Comparison of ENCODE assay signal across 17 mouse cellular contexts in the genomic region with DNA sequence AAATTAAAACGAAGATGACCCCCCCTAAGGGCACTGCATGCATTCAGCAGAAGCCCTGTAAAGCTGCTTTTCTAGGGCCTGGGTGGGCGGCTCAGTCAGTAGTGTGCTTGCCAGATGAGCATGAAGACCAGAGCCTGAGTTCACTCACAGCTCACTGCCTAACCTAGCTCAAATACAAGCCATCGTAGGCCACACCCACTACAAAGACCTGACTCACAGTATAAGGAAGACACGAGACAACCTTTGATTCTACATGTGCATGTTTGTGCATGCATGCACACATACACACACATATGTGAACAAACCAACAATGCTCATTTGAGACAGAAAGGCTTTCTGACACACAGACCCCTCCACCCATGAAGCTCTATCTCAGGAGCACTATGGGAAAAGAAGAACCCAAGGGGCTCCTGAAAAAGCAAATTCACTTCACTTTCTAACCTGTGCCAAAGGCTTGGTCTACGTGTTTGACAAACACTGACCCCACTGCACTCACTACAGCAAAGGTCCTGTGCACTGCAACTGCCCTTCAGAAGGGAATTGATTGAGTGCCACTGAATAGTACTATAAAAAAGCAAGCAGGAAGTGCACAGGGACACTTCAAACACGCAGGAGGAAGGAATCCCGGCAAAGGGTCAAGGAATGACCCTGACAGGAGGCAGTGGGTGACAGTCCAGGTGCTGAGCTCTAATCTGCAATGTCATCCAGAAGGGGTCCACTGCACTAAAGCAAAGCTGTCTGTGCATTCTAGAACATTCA. TPM values are rescaled to one million over a fixed set of nuclear protein-coding genes. Genes with fewer than 3 reads are reported as not detected.
"Had no signal": no experiment of that assay in that cellular context is flagged by ENCODE, and none has a peak within 500 bp of the region (broad histone marks: within the 10 kb centered on the region; RNA-seq: fewer than 3 reads in every experiment).

No protein-coding gene starts in this region.

- H3K27ac ChIP-seq: limb, embryonic 12.5 days; midbrain, embryonic 12.5 days; neural tube, embryonic 13.5 days; stomach, embryonic 15.5 days had no signal

- H3K36me3 ChIP-seq: neural tube, embryonic 13.5 days; stomach, embryonic 15.5 days had no signal

- DNase-seq: kidney, adult 8-10 months; kidney, postnatal 25 days; lung, adult 2 months; lung, postnatal 4 days; right cerebral cortex, postnatal 4 days; thymus, postnatal 14 days had no signal

- ATAC-seq: inflammation-experienced regulatory T-cells, adult 6 months; lung, postnatal 0 days; midbrain, embryonic 16.5 days had no signal

- H3K9ac ChIP-seq: limb, embryonic 12.5 days; midbrain, embryonic 12.5 days; neural tube, embryonic 13.5 days; stomach, embryonic 15.5 days had no signal

- H3K9me3 ChIP-seq: limb, embryonic 12.5 days; midbrain, embryonic 12.5 days; neural tube, embryonic 13.5 days; stomach, embryonic 15.5 days had no signal

- H3K4me3 ChIP-seq: limb, embryonic 12.5 days; midbrain, embryonic 12.5 days; neural tube, embryonic 13.5 days; stomach, embryonic 15.5 days had no signal

- H3K27me3 ChIP-seq: limb, embryonic 12.5 days; midbrain, embryonic 12.5 days; neural tube, embryonic 13.5 days; stomach, embryonic 15.5 days had no signal

- H3K4me2 ChIP-seq: limb, embryonic 12.5 days; midbrain, embryonic 12.5 days; neural tube, embryonic 13.5 days; stomach, embryonic 15.5 days had no signal

- H3K4me1 ChIP-seq: midbrain, embryonic 12.5 days had no signal

RNA-seq across cellular contexts. Expression of a gene that starts 20.8 kb away (rescaled TPM):
- total RNA-seq: liver, adult 2 months; megakaryocyte-erythroid progenitor cell, adult 5-6 weeks had no signal
- polyA plus RNA-seq: inflammation-experienced regulatory T-cells, adult 6 months; kidney, embryonic 16.5 days; limb, embryonic 12.5 days; liver, adult 2 months; lung, adult 2 months; lung, postnatal 0 days; spleen, adult 2 months had no signal

RNA-seq across cellular contexts. Expression of a gene that starts 34.7 kb away (rescaled TPM):
- polyA plus RNA-seq: inflammation-experienced regulatory T-cells, adult 6 months had no signal
